Mouse (Mus musculus) lung, adult 2 months (tissue): ENCODE results near the gene Erp44.

Source experiments
- CTCF ChIP-seq: fragments of 200-500 bp; IDR thresholded peaks from 2 replicates; pipeline ENCODE4 v1.5.1; 2011; ENCODE audit warnings: mild to moderate bottlenecking, low read length, control low read depth; ENCODE audit not compliant: insufficient read depth
- POLR2A ChIP-seq: fragments of 200-500 bp; IDR thresholded peaks from 2 replicates; pipeline ENCODE4 v1.6.1; 2011; ENCODE audit warnings: low read depth, mild to moderate bottlenecking, control low read depth, low read length, borderline replicate concordance; ENCODE audit errors: extremely low read depth

GRCm38 (mm10) chr4:48314814-48315213 is 35.5 kb upstream of the Erp44 start:
- TF ChIP-seq POLR2A (no peak), CTCF (no peak)
